Mouse (Mus musculus) liver, postnatal 0 days (tissue): ENCODE results near the gene Arap1.

Experiments used
- CTCF ChIP-seq: sonication (generic); IDR thresholded peaks from 2 replicates; pipeline ENCODE4 v1.5.1; 2016; ENCODE audit warnings: antibody characterized with exemption, low read depth
- EP300 ChIP-seq: IDR thresholded peaks from 2 replicates; pipeline ENCODE4 v1.6.1; 2016; ENCODE audit warnings: antibody characterized with exemption, low read depth, mild to moderate bottlenecking

GRCm38 (mm10) chr7:101327263-101327662 is 20.6 kb upstream of the Arap1 start:
- TF ChIP-seq CTCF, result no peak
- TF ChIP-seq EP300, result no peak
